Mouse (Mus musculus): ENCODE measurements around the gene Wdr95. TPM values are rescaled to one million over a fixed set of nuclear protein-coding genes. Genes with fewer than 3 reads are reported as not detected.

Gene Wdr95
- polyA plus RNA-seq, 1 experiment from 2014 or later, result 0.08 TPM

- Histone ChIP-seq H3K27me3 (no peaks in the 10 kb centered on the region), H3K4me1 (peaks cover 8% of the 10 kb centered on the region; the same call in 1 of the 2 replicates), H3K4me3 (no peak overlapping the region), H3K9ac (no peak overlapping the region), H3K27ac (no peak overlapping the region), H3K36me3 (no peaks in the 10 kb centered on the region), H3K9me3 (no peaks in the 10 kb centered on the region), H3K4me2 (replicated peaks) (no peak overlapping the region)
- no peak for ATAC-seq (ENCODE audit: insufficient number of reproducible peaks, insufficient read depth, low FRiP score, low TSS enrichment)
- 91% methylated on average over 1 of the region's 1 CpGs for WGBS
Observed at GRCm38 (mm10) chr5:149585231-149585630, 56.8 kb downstream of the Wdr95 start.

GRCm38 (mm10) chr5:149585910-149586309, 57.4 kb downstream of the Wdr95 start:
- Histone ChIP-seq H3K9me3 (no peaks in the 10 kb centered on the region), H3K36me3 (no peaks in the 10 kb centered on the region), H3K4me3 (no peak overlapping the region), H3K9ac (no peak overlapping the region), H3K4me1 (peaks cover 8% of the 10 kb centered on the region; the same call in 1 of the 2 replicates), H3K27me3 (no peaks in the 10 kb centered on the region), H3K27ac (no peak overlapping the region), H3K4me2 (replicated peaks) (no peak overlapping the region)
- WGBS, result 58% methylated on average over 10 of the region's 10 CpGs
- no peak for ATAC-seq (ENCODE audit: insufficient number of reproducible peaks, insufficient read depth, low FRiP score, low TSS enrichment)

DNA sequence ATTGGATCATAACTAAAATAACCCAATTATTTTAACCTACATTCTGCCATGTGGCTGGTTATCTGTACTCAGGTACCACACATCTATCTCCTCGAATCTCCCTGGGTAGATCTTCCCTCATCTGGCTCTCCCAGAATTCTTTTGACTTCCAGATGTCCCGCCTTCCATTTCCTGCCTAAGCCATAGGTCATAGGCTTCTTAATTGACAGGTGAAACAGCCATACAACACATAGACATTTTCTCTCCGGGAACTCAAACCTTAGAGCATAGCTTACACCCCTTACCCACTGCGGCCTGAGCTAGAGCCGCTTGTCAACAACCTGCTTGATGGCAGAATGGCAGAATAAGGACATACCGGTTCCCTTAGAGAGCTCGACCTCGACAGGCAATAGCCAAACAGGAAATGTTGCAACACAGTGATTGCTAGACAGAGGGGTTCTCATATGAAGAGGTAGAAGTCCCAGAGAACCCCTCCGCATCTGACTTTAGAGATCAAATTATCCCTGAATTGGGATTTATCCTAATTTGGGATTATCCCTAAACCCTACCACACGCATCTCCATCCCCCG, 58.9 kb downstream of the Wdr95 start:
- peaks cover 8% of the 10 kb centered on the region; the same call in 1 of the 2 replicates for H3K4me1 ChIP-seq
- no peak overlapping the region for H3K4me2 ChIP-seq (replicated peaks)
- no peak overlapping the region for H3K9ac ChIP-seq
- WGBS, result 88% methylated on average over 11 of the region's 11 CpGs
- no peak overlapping the region for H3K27ac ChIP-seq
- no peak for ATAC-seq (ENCODE audit: insufficient number of reproducible peaks, insufficient read depth, low FRiP score, low TSS enrichment)
- no peaks in the 10 kb centered on the region for H3K27me3 ChIP-seq
- H3K36me3 ChIP-seq, result no peaks in the 10 kb centered on the region
- H3K4me3 ChIP-seq, result no peak overlapping the region
- no peaks in the 10 kb centered on the region for H3K9me3 ChIP-seq

DNA sequence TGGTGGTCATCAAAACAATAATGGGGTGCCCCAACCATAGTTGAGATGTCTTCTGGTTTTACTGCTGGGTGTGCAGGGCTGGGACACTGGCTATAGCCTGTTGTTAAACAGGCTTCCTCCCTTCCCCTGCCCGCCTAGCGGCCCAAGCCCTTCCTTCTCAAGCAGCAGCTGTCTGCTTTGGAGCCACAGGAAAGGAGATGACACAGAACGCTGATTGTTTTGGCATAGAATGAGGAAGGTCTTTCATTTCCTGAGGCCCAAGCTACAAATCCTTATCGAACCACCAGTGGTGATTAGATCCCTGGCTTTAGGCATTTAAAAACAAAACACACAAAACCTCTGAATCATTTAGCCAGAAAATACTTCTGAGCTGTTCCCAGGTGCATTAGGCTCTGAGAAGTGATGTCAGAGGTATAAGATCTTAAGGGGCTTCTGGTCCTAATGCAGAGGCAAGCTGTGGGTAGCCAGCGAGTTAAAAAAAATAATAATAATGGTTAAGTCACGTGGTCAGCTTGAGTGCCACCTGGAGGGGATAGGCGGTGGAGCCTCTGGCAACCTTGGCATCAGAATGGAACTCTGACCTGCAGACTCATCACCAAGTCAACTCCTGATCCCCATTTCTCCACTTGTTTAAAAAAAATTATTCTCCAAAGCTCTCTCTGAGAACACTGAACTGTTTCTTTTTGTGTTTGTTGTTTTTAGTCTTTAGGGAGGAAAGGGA, 60.5 kb downstream of the Wdr95 start:
- Histone ChIP-seq H3K9ac (no peak overlapping the region), H3K4me3 (no peak overlapping the region), H3K9me3 (no peaks in the 10 kb centered on the region), H3K27ac (no peak overlapping the region), H3K27me3 (no peaks in the 10 kb centered on the region), H3K4me2 (replicated peaks) (no peak overlapping the region), H3K36me3 (no peaks in the 10 kb centered on the region), H3K4me1 (0 out of 2 replicates have a peak, but pooled peaks cover 8% of the 10 kb centered on the region)
- 41% methylated on average over 7 of the region's 7 CpGs for WGBS
- ATAC-seq (ENCODE audit: insufficient number of reproducible peaks, insufficient read depth, low FRiP score, low TSS enrichment), result no peak

DNA sequence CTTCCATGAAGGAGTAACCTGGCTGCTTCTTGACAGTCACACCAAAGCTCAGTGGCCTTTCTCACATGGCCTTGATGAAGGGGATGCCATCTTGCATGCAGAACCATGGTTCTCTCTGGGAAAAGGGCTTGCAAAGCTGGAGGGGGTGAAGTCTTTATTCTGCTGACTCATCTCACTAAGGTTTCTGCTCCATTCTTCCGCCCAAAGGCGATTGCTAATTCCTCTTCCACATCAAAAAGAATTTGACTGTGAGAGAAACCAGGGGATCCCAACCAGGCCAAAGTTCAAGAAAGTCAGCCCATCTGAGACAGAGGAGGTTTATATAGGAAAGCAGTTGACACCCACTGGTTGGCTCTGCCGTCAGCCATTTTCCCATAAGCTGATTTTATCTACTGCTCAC, 61.5 kb downstream of the Wdr95 start:
- no peak overlapping the region for H3K4me3 ChIP-seq
- H3K4me2 ChIP-seq (replicated peaks), result no peak overlapping the region
- H3K9ac ChIP-seq, result no peak overlapping the region
- no peaks in the 10 kb centered on the region for H3K36me3 ChIP-seq
- H3K27me3 ChIP-seq, result no peaks in the 10 kb centered on the region
- no peaks in the 10 kb centered on the region for H3K9me3 ChIP-seq
- ATAC-seq (ENCODE audit: insufficient number of reproducible peaks, insufficient read depth, low FRiP score, low TSS enrichment), result no peak
- H3K27ac ChIP-seq, result no peak overlapping the region
- H3K4me1 ChIP-seq, result 0 out of 2 replicates have a peak, but pooled peaks cover 8% of the 10 kb centered on the region
- 60% methylated on average over 3 of the region's 3 CpGs for WGBS

DNA sequence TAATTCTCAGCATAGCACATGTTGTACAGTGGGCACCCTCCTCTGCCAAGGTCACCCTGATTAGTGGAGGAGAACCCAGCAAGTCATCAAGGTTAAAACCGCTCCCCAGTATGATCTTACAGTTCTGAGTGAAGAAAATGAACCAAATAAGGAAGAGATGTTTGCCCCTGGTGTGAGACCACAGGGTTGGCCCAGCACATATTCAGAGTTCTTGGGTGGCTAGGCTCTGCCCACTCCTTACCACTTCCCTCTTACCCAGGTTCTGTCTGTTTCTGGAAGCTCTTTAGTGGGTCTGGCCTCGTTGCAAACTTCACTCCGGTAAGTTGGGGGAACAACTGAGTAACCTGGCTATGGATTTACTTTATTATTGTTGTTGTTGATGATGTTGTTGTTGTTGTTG, 65.7 kb downstream of the Wdr95 start:
- 0 out of 2 replicates have a peak, but pooled peaks cover 3% of the 10 kb centered on the region for H3K4me1 ChIP-seq
- H3K4me3 ChIP-seq, result no peak overlapping the region
- WGBS, result 85% methylated on average over 3 of the region's 3 CpGs
- H3K27ac ChIP-seq, result no peak overlapping the region
- H3K27me3 ChIP-seq, result no peaks in the 10 kb centered on the region
- no peaks in the 10 kb centered on the region for H3K36me3 ChIP-seq
- ATAC-seq (ENCODE audit: insufficient number of reproducible peaks, insufficient read depth, low FRiP score, low TSS enrichment), result no peak
- no peak overlapping the region for H3K4me2 ChIP-seq (replicated peaks)
- no peak overlapping the region for H3K9ac ChIP-seq
- no peaks in the 10 kb centered on the region for H3K9me3 ChIP-seq

DNA sequence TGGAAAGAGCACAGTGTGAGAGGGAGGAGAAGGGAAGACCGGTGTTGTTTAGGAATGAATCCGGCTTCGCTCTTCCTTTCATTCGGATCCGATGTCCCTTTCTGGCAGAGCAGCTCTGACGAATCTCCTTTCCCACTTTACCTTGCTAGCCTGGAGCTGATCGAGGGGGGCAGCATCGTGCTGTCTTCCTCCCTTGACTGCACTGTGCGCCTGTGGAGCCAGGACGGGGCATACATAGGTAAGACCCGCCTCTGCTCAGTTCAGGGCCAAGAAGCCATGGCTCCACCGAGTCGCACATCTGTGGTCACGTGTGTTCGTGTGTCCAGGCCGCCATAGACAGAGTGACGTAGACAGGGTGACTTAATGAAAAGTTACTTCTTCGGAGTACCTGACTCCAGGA, 68.9 kb downstream of the Wdr95 start:
- H3K4me1 ChIP-seq, result no peaks in the 10 kb centered on the region
- no peaks in the 10 kb centered on the region for H3K27me3 ChIP-seq
- 44% methylated on average over 18 of the region's 18 CpGs for WGBS
- H3K36me3 ChIP-seq, result no peaks in the 10 kb centered on the region
- no peak overlapping the region for H3K4me2 ChIP-seq (replicated peaks)
- H3K27ac ChIP-seq, result no peak overlapping the region
- H3K9me3 ChIP-seq, result no peaks in the 10 kb centered on the region
- no peak overlapping the region for H3K4me3 ChIP-seq
- H3K9ac ChIP-seq, result no peak overlapping the region
- ATAC-seq (ENCODE audit: insufficient number of reproducible peaks, insufficient read depth, low FRiP score, low TSS enrichment), result 0 out of 2 replicates have a peak, but pooled peaks have one; percentile 22

DNA sequence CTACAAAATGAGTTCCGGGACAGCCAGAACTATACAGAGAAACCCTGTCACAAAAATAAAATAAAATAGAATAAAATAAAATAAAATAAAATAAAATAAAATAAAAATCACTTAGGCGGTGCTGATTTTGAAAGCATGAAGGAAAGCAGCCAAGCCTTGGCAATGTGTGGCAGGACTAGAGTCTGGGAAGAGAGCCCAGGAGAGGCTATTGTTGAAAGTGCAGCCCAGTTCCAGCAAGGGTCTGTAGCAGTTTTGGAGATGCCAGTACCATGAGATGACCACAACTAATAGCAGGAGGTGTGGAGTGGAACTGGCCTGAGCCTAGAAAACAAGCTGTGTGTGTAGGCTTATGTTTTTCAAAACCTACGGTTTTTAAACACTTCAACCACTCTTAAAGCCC, 73.5 kb downstream of the Wdr95 start:
- H3K4me1 ChIP-seq, result no peaks in the 10 kb centered on the region
- no peak overlapping the region for H3K4me2 ChIP-seq (replicated peaks)
- ATAC-seq (ENCODE audit: insufficient number of reproducible peaks, insufficient read depth, low FRiP score, low TSS enrichment), result no peak
- no peak overlapping the region for H3K4me3 ChIP-seq
- H3K9ac ChIP-seq, result no peak overlapping the region
- H3K9me3 ChIP-seq, result no peaks in the 10 kb centered on the region
- H3K36me3 ChIP-seq, result no peaks in the 10 kb centered on the region
- no peaks in the 10 kb centered on the region for H3K27me3 ChIP-seq
- H3K27ac ChIP-seq, result no peak overlapping the region
- WGBS, result 92% methylated on average over 3 of the region's 3 CpGs

DNA sequence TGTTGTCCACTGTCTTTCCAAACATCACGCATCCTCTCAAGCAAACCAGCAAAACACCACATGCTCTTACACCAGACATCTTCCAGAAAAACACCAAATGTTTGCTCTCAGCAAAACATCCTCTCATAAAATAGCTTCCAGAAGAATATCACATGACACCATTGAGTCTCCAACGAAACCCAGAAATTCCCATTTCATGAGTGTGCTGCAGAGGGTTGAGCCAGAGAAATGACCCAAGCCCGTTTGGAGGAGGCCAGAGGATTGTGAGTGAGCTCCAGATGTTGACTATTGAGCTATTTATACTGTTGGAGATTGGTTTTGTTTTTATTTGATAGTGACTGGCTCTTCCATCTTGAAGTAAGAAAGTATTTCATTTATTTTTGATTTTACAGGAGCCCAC, 74.8 kb downstream of the Wdr95 start:
- Histone ChIP-seq H3K9ac (no peak overlapping the region), H3K4me1 (no peaks in the 10 kb centered on the region), H3K4me2 (replicated peaks) (no peak overlapping the region), H3K27ac (no peak overlapping the region), H3K36me3 (no peaks in the 10 kb centered on the region), H3K4me3 (no peak overlapping the region), H3K9me3 (no peaks in the 10 kb centered on the region), H3K27me3 (no peaks in the 10 kb centered on the region)
- ATAC-seq (ENCODE audit: insufficient number of reproducible peaks, insufficient read depth, low FRiP score, low TSS enrichment), result no peak
- WGBS, result 66% methylated on average over 3 of the region's 3 CpGs

DNA sequence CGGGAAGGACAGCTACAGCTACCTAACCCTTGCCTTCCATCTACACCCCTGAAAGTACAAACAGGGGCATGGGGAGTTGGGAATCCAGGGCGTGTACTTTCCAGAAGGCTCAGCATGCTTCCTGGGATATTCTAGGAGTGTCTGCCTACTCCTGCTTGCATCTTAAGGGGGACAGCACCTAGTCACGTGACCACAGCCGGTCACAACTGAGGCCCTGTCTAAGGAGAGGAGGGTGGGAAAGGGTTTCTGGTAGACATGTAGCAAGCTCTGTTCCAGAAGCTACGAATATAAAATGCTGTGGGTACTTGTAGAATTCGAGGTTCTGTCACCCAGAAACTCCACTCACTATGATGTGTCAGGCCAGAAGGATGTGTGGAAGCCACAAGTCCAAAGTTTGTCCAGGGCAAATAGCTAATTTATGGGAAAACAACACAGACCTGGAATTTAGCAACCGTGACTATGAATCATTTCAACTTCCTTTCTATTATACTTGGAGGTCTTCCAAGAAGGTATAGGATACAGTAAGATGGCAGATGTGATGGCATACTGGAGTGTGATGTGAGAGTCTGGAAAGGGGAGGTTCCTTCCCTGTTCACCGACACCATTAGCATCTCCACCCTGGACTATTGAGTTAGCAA, 78.7 kb downstream of the Wdr95 start:
- H3K9ac ChIP-seq, result no peak overlapping the region
- WGBS, result 79% methylated on average over 8 of the region's 8 CpGs
- ATAC-seq (ENCODE audit: insufficient number of reproducible peaks, insufficient read depth, low FRiP score, low TSS enrichment), result no peak

DNA sequence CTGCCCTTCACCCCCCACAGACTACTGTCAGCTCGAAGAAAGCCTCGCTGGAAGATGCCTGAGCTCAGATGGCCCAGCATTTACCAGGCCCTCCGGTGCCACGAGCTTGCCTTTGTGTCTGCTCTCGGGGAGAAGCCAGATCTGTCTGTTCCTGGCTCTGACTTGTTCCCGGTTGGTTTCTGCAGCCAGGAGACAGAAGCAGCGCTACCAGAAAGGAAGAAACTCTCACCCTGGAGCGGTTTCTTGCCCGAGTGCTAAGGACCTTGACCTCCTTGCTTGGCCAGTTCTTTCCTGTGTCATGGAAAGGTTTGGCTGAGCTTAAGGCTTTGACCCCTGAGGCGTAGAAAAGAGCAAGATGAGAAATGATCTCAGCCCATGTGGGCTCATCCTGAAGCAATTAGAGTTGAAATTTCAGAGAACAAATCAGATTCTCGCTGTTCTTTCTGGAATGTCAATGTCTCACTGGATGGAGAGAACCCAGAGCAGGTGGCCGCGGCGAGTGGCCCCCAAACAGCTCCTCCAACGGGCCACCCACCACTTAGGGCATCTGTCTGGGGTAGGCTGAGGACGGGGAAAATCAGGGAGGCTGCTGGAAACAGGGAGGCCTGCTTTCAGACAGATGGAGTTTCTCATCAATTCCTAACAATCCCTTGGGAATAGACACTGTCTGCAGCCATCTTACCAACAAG, 83.1 kb downstream of the Wdr95 start:
- H3K9ac ChIP-seq, result no peak overlapping the region
- no peak overlapping the region for H3K4me2 ChIP-seq (replicated peaks)
- no peaks in the 10 kb centered on the region for H3K27me3 ChIP-seq
- peaks cover 17% of the 10 kb centered on the region for H3K36me3 ChIP-seq
- H3K27ac ChIP-seq, result peak overlapping the region; percentile 60; the same call in 1 of the 2 replicates
- H3K9me3 ChIP-seq, result no peaks in the 10 kb centered on the region
- WGBS, result 39% methylated on average over 16 of the region's 16 CpGs
- no peak overlapping the region for H3K4me3 ChIP-seq
- no peak for ATAC-seq (ENCODE audit: insufficient number of reproducible peaks, insufficient read depth, low FRiP score, low TSS enrichment)
- H3K4me1 ChIP-seq, result peaks cover 18% of the 10 kb centered on the region

More for the DNA sequence above, 78.7 kb downstream of the Wdr95 start:
- Histone ChIP-seq H3K4me3 (no peak overlapping the region), H3K36me3 (no peaks in the 10 kb centered on the region), H3K9me3 (no peaks in the 10 kb centered on the region), H3K4me2 (replicated peaks) (no peak overlapping the region), H3K27me3 (no peaks in the 10 kb centered on the region), H3K27ac (no peak overlapping the region), H3K4me1 (peaks cover 11% of the 10 kb centered on the region)

Measured in embryonic facial prominence, embryonic 12.5 days (tissue).